Mouse (Mus musculus) layer of hippocampus, adult 11-12 months (tissue): ENCODE data around the gene Polr1e.
A peak's percentile ranks its signal among the peaks of the same experiment; 100 is the strongest.
"Not testable (repeated sequence)": the region's sequence is repeated elsewhere in the genome, so short reads cannot be mapped to it uniquely, and the experiment has no call there.

ENCODE experiments used
- DNase-seq: peaks from one replicate; pipeline ENCODE4 v3.0.0; 2022; ENCODE audit warnings: low spot score

The Polr1e gene

DNA sequence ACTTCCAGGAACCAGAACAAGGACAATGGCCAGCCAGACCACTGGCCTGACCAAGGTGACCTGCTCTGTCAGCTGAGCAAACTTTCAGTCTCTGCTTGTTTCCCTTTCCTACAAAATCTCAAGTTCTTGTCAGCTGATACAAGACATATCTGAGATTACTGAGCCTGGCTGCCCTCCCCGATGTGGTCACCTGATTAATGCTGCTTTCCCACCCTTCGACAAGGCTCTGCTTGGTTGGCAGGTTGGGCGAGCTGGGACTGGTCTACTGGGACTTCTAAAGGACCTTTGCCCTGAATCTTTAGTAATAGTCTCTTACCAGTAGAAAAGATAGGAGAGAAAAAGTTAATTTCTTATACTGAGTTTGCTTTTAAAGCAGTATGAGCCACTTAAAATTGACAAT, 12.9 kb upstream of the Polr1e start:
- no peak for DNase-seq

DNA sequence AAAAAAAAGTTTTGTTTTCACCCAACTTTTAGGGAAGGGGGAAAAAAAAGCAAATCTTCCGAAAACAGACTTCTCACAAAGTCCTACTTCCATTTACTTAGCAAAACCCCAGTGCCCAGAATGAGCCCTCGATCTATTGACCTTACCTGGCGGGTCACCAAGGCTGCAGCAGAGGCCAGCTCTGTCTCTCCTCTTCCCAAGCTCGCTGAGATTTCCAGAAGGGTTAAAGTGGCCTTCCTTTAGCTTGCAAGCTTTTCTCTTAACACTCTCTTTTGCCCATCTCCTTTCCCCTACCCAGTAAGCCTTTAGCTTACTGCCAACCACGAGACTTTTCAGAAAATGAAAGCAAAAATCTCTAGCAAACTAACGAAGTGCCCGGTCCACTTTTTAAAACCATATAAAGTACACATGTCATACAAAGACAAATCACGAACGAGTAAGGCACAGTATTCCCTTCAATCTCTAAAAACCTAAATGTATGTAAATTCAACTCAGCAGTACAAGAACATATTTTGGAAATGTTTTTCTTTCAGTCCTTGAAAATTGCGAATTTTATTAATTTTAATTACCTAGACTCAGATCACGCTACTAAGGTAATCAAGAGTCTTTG, 7.5 kb upstream of the Polr1e start:
- no peak for DNase-seq

DNA sequence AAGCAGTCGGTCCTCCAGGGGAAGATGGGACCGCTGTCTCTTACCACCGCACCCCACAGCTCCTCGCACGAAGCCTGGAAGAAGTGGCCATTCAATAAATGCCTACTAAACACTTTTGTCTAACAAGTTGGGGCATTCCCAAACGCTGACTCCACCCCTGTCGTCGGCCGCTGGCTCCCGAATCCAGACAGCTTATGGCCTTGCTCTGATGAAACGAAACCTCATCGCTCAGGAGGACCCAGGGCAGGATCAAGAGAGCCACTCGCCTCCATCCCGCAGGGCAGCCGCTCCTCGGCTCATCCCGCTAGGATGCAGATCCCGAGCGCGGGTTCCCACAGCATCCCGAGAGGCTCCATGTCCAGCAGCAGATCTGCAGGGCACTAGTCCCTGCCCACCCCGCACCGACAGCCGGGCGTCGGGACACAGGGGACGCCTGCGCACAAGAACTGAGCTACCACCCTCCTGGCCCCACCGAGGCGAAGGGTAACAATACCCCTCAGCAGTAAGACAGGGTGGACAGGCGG, 6.7 kb upstream of the Polr1e start:
- DNase-seq, result no peak

DNA sequence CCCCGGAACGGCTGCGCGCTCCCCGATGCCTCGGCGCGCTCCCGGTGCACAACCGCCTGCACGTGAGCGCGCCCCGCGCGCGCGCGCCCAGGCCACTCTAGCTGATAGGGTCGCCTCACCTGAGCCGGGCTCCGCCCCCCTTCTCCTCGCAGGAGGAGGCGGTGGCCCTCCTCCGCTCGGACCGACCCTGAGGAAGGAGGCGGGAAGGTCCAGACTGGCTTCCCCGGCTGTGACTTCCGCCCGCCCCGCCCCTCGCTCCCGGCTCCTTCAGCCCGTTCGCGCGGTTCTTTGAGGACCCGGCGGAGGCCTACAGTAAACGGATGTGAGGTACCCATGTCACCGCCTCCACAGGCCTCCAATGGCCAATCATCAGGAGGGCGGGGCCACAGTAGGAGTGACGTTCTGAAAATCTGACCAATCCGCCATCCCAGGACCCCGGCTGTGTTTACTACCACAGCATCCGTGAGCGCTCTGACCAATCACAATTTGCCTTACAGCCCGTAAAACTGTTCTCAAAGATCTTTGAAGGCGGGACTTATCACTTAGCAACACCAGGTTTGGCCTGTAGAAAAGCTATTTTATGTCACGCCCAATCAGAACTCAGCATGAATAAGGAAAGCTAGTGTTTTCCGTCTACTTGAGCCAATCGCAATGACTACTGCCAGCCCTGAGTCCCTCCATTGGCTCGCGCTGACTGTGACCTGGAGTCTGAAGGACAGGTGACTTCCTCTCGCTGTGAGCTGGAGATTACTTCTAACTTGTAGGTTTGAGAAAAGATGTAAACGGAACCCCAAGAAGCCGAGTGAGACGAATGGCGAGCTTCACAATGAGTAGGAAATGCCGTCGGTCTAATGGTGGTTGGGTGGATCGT, 6.0 kb upstream of the Polr1e start, which contains the start of gene Zbtb5:
Gene Zbtb5, minus strand, starts transcription at position 308 of the 871 bp plus-strand sequence.
- DNase-seq, result peak; percentile 100

DNA sequence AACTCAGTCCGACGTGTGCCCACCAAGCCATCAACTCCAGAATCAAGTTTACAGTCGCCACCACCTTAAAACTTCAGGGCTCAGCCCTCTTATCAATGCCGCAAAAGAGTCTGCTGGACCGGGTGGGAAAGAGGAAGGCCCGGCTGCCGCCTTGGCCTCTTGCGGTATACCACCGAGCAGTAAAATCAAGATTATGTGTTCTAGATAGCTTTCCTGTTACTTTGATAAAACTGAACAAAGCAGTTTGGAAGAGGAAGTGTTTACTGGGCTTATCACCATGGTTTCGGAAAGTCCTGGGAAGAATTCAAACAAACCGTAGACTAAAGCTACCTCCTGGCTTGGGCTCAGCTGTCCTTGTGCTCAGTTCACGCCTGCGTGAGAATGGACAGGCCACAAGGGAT, 5.4 kb upstream of the Polr1e start:
- no peak for DNase-seq

DNA sequence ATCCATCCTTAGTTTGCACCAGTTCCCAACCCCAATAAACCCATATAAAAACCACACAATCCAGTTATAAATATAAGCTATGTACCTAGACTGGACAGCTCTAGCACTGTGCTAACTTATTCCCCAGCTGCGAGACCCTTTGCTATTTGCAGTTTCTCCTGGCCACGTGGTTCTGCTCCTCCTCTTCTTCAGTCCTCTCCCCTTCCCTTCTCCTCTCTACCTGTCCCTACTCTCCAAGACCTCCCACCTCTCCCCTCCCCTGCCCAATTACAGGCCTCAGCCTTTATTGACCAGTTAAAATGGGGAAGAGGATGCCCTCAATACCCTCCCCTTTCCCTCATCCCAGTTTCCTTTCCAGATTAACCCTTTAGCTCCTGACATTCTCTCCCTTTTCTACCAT, 4.8 kb upstream of the Polr1e start:
- no peak for DNase-seq

DNA sequence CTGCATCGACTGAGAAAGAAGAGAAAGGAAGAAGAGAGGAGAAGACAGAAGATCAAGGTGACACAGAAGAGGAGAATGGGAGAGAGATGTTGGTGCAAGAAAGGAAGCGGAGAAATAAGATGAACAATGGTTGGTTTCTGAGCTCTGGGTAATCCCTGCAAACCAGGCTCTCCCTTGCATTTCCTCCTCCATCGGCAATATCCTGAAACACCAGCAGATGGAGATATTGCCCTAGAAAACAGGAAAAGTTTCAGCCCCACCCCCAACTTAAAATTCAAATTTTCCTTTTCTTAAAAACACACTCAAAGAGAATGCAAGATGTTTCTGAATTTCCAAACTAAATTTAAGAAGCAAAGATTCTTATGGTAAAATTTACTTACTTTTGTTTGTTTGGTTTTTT, 2.8 kb upstream of the Polr1e start:
- peak; percentile 76 for DNase-seq

DNA sequence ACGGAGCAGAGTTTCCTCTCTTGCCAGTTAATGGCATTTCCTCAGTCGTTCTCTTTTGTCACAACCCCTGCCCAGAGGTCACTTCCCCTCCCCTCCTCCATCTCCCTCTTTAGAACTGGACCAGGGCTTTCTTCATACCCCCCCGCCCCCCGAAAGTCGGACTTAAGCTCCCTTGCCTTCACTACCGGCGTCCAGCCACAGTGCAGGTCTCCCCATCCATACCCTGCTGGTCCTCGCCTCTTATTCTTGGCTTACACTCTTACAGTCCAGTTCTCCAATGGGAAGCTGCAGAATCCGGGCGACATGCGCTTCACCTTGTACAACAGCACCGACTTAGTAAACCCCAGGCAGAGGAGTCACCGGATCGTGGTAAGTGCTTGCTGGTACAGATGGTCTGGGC, 626 bp downstream of the Polr1e start:
- DNase-seq, result no peak

DNA sequence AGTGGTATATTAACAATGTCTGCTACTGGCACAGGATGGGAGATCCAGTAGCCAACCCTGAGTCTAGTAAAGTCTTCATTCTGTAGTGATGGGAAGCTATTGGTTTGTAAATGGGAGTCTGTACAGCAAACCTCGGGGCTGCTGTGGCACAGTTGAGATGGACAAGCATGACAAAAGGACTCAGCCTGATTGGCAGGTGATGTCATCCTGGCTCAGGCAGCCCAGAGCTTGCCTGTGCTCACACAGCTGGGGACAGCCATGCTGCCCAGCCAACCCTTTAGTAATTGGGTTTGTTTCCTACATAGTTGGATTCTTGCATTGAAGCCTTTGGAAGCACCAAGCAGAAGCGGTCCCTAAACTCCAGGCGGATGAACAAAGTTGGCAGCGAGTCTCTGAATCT, 8.1 kb downstream of the Polr1e start:
- DNase-seq, result no peak

DNA sequence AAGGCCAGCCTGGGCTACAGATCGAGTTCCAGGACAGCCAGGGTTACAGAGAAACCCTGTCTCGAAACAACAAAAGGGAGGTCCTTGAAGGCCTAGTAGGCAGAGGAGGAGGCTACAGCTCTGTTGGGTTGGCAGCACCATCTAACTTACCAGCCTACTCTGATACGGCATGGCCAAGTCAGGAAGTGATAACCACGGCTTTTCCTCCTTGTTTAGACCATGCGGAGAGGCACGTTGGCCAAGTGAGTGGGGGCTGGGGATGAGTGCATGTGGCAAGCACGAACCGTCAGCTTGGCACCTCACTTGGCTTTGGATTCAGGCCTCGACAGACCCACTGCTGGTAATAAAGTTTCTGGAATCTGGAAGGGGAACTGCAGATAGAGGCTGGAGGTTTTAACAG, 14.2 kb downstream of the Polr1e start:
- DNase-seq, result no peak

DNA sequence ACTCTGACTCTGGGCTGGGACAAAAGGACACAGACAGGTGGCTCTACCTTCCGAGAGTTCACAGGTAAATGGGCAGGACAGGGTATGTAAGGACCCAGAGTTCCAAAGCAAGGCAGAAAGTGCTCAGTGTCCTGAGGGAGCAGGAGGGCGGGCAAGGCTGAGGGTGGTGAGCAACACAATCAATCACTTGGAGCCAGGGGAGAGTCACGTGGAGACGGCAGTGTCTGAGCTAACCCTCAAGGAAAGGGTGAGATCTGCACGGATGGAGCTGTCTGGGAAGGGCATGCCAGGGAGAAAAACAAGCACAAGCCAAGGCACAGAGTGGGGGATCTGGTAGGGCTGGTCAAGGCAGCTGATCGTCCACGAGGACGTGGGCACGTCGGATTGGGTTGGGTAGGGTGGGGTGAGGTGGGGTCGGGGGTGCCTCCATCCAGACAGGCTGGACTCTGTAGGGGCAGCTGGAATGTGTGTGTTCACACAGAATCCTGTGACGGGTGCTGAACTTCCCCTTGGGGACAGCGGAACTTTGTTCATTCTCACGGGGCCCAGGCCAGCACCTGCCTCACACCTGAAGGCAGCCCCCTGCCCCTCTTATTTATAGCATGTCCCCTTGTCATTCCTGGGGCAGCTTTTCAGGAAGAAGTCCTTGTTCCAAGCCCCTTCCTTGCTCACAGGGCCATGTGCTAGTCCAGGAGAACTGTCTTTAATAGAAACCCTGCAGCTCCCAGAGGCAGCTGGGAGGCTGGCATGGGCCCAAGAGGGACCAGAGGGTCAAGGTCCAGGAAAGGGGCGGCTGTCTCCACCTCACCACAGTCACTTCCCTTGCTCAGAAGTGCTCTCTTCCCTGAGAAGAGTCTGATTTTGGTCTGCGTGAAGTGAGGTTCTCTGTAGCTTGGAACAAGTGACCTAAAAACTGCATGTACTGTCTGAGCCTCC, 16.6 kb downstream of the Polr1e start:
- no peak for DNase-seq

DNA sequence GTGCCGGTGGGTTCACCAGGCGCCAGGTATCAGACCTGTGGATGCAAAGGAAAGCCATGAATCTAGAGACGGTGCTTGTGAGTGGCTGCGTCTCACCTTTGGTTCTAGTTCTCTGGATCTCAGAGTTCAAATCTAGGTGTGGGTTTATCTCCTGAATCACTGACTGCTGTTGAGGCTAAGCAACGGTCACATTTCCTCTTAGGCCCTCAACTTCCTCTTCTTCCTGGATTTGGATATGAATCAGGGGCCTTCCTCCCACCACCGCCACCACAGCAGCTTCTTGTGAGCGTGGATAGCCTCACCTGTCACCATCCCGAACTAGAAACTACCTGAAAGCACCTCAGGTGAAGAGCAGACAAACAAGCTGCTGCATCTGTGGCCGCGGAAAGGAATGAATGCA, 17.7 kb downstream of the Polr1e start:
- no peak for DNase-seq

DNA sequence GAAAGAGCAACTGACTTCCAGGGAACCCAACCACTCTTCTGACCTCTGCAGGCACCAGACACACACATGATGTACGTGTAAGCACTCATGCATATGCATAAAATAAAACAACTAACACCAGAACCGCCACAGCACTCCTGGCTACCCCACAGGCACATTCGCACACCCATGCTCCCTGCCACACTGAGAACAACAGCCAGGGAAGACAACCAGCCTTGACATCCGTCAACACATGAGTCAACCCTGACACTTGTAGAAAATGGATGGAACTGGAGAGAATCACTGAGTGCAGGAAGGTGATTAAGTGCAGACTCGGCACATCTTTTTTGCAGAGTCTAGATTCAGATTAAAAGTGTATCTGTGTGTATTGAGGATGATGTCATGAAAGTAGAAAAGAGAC, 18.2 kb downstream of the Polr1e start:
- no peak for DNase-seq

DNA sequence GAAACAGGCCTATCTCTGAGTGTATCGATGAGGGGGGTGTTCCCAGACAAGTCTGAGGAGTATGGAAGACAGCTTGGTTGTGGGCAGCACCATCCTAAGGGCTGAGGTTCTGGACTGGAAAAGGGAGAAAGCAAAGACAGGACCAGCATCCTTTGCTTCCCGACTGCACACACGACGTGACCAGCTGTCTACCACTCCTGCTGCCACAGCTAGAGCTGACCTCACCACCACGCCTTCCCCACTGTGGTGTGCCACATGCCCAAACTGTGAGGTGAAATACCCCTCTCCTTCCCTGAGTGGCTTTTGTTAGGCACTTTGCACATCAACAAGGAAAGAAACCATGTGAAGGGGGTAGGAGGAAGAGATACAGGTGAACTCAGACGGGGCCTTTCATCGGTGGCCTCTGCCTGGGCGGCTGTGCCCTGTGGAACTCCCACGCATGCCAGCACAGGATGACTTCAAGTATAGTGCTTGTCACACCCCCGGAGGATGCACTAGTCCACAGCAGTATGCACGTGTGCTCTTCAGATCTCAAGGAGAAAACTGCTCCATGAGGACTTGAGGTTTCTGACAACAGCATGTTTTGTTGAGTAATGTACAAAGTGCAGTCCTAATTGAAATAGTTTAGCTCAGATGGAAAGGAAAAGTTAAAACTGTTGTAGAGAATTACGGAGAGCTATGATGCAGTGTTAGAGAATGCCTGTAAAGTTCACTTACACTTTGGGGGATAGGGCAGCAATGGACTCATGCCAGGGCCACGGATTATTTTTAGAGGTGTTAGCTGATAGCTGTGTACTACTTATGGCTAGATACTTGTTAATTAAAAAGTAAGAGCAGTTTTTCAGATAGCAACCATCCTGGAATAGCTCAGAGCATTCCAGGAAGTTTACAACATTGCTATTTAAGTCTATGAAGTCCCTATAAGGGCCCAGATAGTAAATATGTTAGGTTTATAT, 19.4 kb downstream of the Polr1e start:
- no peak for DNase-seq

DNA sequence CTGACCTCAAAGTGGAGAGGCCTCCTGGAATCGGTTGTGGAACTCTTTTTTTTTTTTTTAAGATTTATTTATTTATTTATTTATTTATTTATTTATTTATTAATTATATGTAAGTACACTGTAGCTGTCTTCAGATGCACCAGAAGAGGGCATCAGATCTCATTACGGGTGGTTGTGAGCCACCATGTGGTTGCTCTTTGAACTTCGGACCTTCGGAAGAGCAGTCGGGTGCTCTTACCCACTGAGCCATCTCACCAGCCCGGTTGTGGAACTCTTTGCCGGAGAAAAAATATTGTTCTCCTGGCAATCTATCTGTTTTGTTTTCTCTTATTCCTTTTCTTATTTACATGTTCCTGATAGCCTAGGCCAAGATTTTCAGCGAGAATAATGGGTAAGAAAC, 20.5 kb downstream of the Polr1e start:
- not testable (repeated sequence) for DNase-seq

DNA sequence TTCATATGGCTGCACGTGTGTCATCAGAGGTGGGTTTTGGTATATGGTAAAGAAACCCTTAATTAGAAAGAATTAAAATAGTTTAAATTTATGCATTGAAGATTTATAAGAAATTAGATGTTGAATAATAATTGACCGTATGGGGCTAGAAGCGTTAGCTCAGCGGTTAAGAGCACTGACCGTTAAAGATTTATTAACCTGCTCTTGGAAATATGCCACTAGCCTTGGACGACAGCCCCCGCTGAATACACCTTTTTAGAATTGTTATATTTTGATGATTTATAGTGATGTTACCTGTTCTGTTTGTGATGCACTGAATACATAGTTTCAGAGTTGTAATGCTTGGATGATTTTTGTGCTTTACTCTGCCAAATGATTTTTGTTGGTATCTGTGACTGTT, 21.2 kb downstream of the Polr1e start:
- not testable (repeated sequence) for DNase-seq

DNA sequence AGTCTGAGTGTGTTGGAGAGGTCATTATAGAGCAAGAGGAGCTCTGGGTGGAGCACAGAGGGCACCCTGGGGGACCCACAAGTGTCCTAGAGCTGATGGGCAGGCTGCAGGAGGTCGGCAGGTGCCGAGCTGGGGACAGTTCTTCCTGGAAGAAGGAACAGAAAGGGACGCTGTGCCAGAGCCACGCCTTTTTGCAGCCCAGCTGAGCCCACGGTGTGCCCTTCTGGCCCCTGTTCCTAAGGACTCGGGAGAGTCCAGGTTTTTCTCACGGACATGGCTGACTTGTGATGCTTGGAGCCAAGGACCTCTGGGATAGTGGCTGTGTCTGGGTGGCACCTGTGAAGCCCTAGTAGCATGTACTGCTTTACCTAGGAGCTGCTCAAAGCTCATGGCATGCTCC, 22.4 kb downstream of the Polr1e start:
- no peak for DNase-seq

DNA sequence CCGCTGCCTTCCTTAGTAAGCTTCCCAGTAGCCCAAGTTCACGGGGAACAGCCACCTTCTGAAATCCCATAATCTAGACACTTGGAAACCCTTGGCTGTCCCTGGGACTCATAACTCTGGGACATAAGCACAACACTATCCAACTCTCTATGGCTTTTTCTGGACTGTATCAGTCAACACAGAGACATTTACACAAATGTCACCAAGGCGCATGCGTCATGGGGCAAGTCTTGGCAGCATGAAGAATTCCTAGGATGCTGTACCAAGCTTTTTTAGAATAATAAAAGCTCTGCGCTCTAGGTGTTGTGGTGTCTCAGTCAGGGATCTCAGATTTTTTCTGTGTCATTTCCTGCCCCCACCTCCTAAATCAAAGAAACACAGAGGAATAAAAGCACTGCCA, 28.3 kb downstream of the Polr1e start:
- no peak for DNase-seq

DNA sequence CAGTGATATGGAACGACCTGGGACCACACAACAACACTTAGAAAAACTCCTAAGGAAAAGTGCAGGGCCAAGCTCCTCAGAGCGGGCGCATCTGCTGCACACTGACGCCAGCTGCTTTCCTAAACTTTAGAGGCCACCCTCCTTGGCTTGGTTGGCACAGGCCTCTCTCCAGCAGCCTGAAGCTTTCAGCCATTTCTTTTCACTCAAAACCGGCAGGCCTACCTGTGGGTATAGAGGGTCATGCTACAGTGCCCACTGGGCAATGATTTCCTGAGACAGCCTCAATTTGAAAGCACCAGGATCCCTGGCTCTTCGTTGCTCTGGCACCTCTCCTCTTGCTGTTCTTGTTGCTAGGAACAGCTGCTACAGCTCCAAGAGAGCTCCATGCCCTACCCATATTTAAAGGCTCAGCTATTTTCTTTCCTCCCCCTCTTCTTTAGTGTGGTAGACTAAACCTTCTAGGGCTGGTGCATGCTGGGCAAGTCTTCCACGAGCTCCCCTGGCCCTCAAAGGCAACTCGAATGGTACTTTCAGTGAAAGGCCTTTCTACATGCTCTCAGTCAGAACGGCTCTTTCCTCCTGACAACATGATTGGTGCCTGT, 29.0 kb downstream of the Polr1e start:
- no peak for DNase-seq

DNA sequence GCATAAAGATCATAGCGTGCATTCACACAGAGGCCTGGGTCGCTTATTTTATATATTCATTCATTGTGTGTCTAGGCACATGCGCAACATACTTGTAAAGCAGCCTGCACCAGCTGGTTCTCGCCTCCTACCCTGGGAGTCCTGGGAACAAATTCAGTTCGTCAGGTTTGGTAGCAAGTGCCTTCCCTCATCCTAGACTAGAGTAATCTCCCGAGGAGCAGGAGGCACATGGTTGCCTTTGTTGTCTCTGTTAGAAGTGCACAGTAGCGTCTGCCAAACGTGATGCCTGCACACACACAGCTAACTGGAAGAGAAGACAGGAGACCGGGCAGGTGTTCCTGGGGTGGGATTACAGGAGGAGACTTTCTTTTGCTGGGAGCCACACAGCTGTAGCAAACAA, 29.6 kb downstream of the Polr1e start:
- DNase-seq, result peak; percentile 42

DNA sequence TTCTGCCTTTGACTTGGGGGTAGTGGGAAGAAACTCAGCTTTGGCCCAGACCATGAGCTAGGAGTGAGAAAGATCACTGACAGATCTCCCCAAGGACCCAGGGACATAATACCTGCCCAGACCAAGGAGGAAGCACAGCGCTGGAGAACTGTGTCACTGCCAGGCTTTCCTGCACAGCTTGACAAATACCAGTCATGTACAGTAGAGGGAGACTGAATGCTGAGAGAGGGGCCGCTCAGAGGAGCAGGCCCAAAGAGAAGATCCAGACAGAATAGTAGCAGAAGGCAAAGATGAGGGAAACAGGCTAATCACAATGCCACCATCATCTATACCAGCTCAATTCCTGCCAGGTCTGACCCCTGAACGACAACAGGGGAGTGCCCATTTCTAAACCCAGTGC, 36.5 kb downstream of the Polr1e start:
- no peak for DNase-seq
